Mouse (Mus musculus) liver, embryonic 14.5 days (tissue): ENCODE results near the gene Crlf2.

ENCODE experiments used
- CTCF ChIP-seq: IDR thresholded peaks from 2 replicates; pipeline ENCODE4 v1.5.1; 2016; ENCODE audit warnings: antibody characterized with exemption, low read depth, control low read depth
- EP300 ChIP-seq: IDR thresholded peaks from 2 replicates; pipeline ENCODE4 v1.6.1; 2016; ENCODE audit warnings: antibody characterized with exemption, low read depth

- TF ChIP-seq CTCF, result no peak
- TF ChIP-seq EP300, result no peak
Measured at GRCm38 (mm10) chr5:109552116-109552515, 6.7 kb downstream of the Crlf2 start.
